Mouse (Mus musculus): ENCODE results near the gene Rapgef4. TPM values are rescaled to one million over a fixed set of nuclear protein-coding genes. Genes with fewer than 3 reads are reported as not detected.
A peak's percentile ranks its signal among the peaks of the same experiment; 100 is the strongest.
"Not testable (repeated sequence)": the region's sequence is repeated elsewhere in the genome, so short reads cannot be mapped to it uniquely, and the experiment has no call there.

The Rapgef4 gene
- polyA plus RNA-seq, 1 experiment from 2014 or later = 2.9 TPM

- Histone ChIP-seq H3K4me3 (no peak overlapping the region), H3K4me1 (replicated peaks) (peaks cover 13% of the 10 kb centered on the region; the same call in 1 of the 2 replicates), H3K27ac (no peak overlapping the region), H3K27me3 (ENCODE audit: insufficient read depth, poor library complexity, severe bottlenecking) (no peaks in the 10 kb centered on the region), H3K36me3 (no peaks in the 10 kb centered on the region), H3K9me3 (no peaks in the 10 kb centered on the region)
- 76% methylated on average over 8 of the region's 8 CpGs for WGBS
- DNase-seq (ENCODE audit: low spot score) = no peak
Measured at GRCm38 (mm10) chr2:72070086-72070485, 89.0 kb downstream of the Rapgef4 start.

- not testable (repeated sequence) for H3K4me3 ChIP-seq; DNase-seq (ENCODE audit: low spot score); H3K27me3 ChIP-seq (ENCODE audit: insufficient read depth, poor library complexity, severe bottlenecking); H3K27ac ChIP-seq; H3K36me3 ChIP-seq; H3K9me3 ChIP-seq
- peaks cover 15% of the 10 kb centered on the region; the same call in 1 of the 2 replicates for H3K4me1 ChIP-seq (replicated peaks)
- 50% methylated on average over 1 of the region's 1 CpGs for WGBS
Measured at GRCm38 (mm10) chr2:72073121-72073520, 92.1 kb downstream of the Rapgef4 start.

- no peaks in the 10 kb centered on the region for H3K27me3 ChIP-seq (ENCODE audit: insufficient read depth, poor library complexity, severe bottlenecking)
- WGBS = 74% methylated on average over 10 of the region's 10 CpGs
- H3K4me3 ChIP-seq = no peak overlapping the region
- no peaks in the 10 kb centered on the region for H3K9me3 ChIP-seq
- 0 out of 2 replicates have a peak, but pooled peaks cover 8% of the 10 kb centered on the region for H3K4me1 ChIP-seq (replicated peaks)
- DNase-seq (ENCODE audit: low spot score) = no peak
- no peaks in the 10 kb centered on the region for H3K36me3 ChIP-seq
- no peak overlapping the region; the same call in 1 of the 2 replicates for H3K27ac ChIP-seq
Measured at GRCm38 (mm10) chr2:72074999-72075561, 94.0 kb downstream of the Rapgef4 start.

GRCm38 (mm10) chr2:72077490-72078139, 96.6 kb downstream of the Rapgef4 start:
- Histone ChIP-seq H3K27ac (no peak overlapping the region), H3K9me3 (no peaks in the 10 kb centered on the region), H3K4me1 (replicated peaks) (0 out of 2 replicates have a peak, but pooled peaks cover 7% of the 10 kb centered on the region), H3K4me3 (no peak overlapping the region), H3K27me3 (ENCODE audit: insufficient read depth, poor library complexity, severe bottlenecking) (no peaks in the 10 kb centered on the region), H3K36me3 (no peaks in the 10 kb centered on the region)
- no peak for DNase-seq (ENCODE audit: low spot score)
- 77% methylated on average over 3 of the region's 3 CpGs for WGBS

GRCm38 (mm10) chr2:72078140-72078521, 97.1 kb downstream of the Rapgef4 start:
- H3K4me3 ChIP-seq = no peak overlapping the region
- WGBS = 88% methylated on average over 6 of the region's 6 CpGs
- DNase-seq (ENCODE audit: low spot score) = no peak
- H3K36me3 ChIP-seq = no peaks in the 10 kb centered on the region
- H3K27me3 ChIP-seq (ENCODE audit: insufficient read depth, poor library complexity, severe bottlenecking) = no peaks in the 10 kb centered on the region
- no peaks in the 10 kb centered on the region for H3K9me3 ChIP-seq
- no peak overlapping the region for H3K27ac ChIP-seq
- 0 out of 2 replicates have a peak, but pooled peaks cover 7% of the 10 kb centered on the region for H3K4me1 ChIP-seq (replicated peaks)

- no peaks in the 10 kb centered on the region for H3K9me3 ChIP-seq
- H3K36me3 ChIP-seq = no peaks in the 10 kb centered on the region
- no peak overlapping the region for H3K4me3 ChIP-seq
- H3K4me1 ChIP-seq (replicated peaks) = 0 out of 2 replicates have a peak, but pooled peaks cover 7% of the 10 kb centered on the region
- WGBS = 82% methylated on average over 8 of the region's 8 CpGs
- no peak overlapping the region for H3K27ac ChIP-seq
- no peaks in the 10 kb centered on the region for H3K27me3 ChIP-seq (ENCODE audit: insufficient read depth, poor library complexity, severe bottlenecking)
- no peak for DNase-seq (ENCODE audit: low spot score)
Measured at GRCm38 (mm10) chr2:72079110-72079509, 98.1 kb downstream of the Rapgef4 start.

- WGBS = 84% methylated on average over 4 of the region's 4 CpGs
Measured at GRCm38 (mm10) chr2:72082846-72083245, 101.8 kb downstream of the Rapgef4 start.

GRCm38 (mm10) chr2:72088886-72089285, 107.8 kb downstream of the Rapgef4 start:
- Histone ChIP-seq H3K4me1 (replicated peaks) (peaks cover 23% of the 10 kb centered on the region), H3K9me3 (no peaks in the 10 kb centered on the region), H3K4me3 (no peak overlapping the region), H3K27me3 (ENCODE audit: insufficient read depth, poor library complexity, severe bottlenecking) (no peaks in the 10 kb centered on the region), H3K27ac (no peak overlapping the region), H3K36me3 (no peaks in the 10 kb centered on the region)
- DNase-seq (ENCODE audit: low spot score) = no peak
- WGBS = 90% methylated on average over 11 of the region's 11 CpGs

More at GRCm38 (mm10) chr2:72082846-72083245, 101.8 kb downstream of the Rapgef4 start:
- H3K9me3 ChIP-seq = no peaks in the 10 kb centered on the region
- H3K4me3 ChIP-seq = no peak overlapping the region
- H3K4me1 ChIP-seq (replicated peaks) = peaks cover 5% of the 10 kb centered on the region
- H3K27ac ChIP-seq = no peak overlapping the region
- H3K27me3 ChIP-seq (ENCODE audit: insufficient read depth, poor library complexity, severe bottlenecking) = no peaks in the 10 kb centered on the region
- H3K36me3 ChIP-seq = no peaks in the 10 kb centered on the region
- no peak for DNase-seq (ENCODE audit: low spot score)

- no peak overlapping the region for H3K4me3 ChIP-seq
- DNase-seq (ENCODE audit: low spot score) = no peak
- no peaks in the 10 kb centered on the region for H3K27me3 ChIP-seq (ENCODE audit: insufficient read depth, poor library complexity, severe bottlenecking)
- H3K27ac ChIP-seq = no peak overlapping the region
- no peaks in the 10 kb centered on the region for H3K36me3 ChIP-seq
- no peaks in the 10 kb centered on the region for H3K9me3 ChIP-seq
- H3K4me1 ChIP-seq (replicated peaks) = peaks cover 23% of the 10 kb centered on the region
- 97% methylated on average over 2 of the region's 2 CpGs for WGBS
Measured at GRCm38 (mm10) chr2:72090061-72090460, 109.0 kb downstream of the Rapgef4 start.

GRCm38 (mm10) chr2:72092046-72092445, 111.0 kb downstream of the Rapgef4 start:
- Histone ChIP-seq H3K27ac (0 out of 2 replicates have a peak overlapping the region, but pooled peaks have one; percentile 16), H3K4me3 (no peak overlapping the region), H3K4me1 (replicated peaks) (peaks cover 23% of the 10 kb centered on the region), H3K36me3 (no peaks in the 10 kb centered on the region), H3K9me3 (no peaks in the 10 kb centered on the region), H3K27me3 (ENCODE audit: insufficient read depth, poor library complexity, severe bottlenecking) (no peaks in the 10 kb centered on the region)
- no peak for DNase-seq (ENCODE audit: low spot score)
- WGBS = 60% methylated on average over 3 of the region's 3 CpGs

GRCm38 (mm10) chr2:72093402-72094037, 112.5 kb downstream of the Rapgef4 start:
- no peak overlapping the region for H3K4me3 ChIP-seq
- WGBS = 76% methylated on average over 20 of the region's 20 CpGs
- no peaks in the 10 kb centered on the region for H3K9me3 ChIP-seq
- peaks cover 18% of the 10 kb centered on the region for H3K4me1 ChIP-seq (replicated peaks)
- no peaks in the 10 kb centered on the region for H3K27me3 ChIP-seq (ENCODE audit: insufficient read depth, poor library complexity, severe bottlenecking)
- no peaks in the 10 kb centered on the region for H3K36me3 ChIP-seq
- DNase-seq (ENCODE audit: low spot score) = no peak
- peak overlapping the region; percentile 45; the same call in 1 of the 2 replicates for H3K27ac ChIP-seq

GRCm38 (mm10) chr2:72094038-72094437, 113.0 kb downstream of the Rapgef4 start:
- H3K36me3 ChIP-seq = no peaks in the 10 kb centered on the region
- H3K4me1 ChIP-seq (replicated peaks) = peaks cover 18% of the 10 kb centered on the region
- H3K27me3 ChIP-seq (ENCODE audit: insufficient read depth, poor library complexity, severe bottlenecking) = no peaks in the 10 kb centered on the region
- H3K27ac ChIP-seq = 0 out of 2 replicates have a peak overlapping the region, but pooled peaks have one; percentile 45
- DNase-seq (ENCODE audit: low spot score) = no peak
- WGBS = 94% methylated on average over 8 of the region's 8 CpGs
- H3K4me3 ChIP-seq = no peak overlapping the region
- H3K9me3 ChIP-seq = no peaks in the 10 kb centered on the region

GRCm38 (mm10) chr2:72094446-72094845, 113.4 kb downstream of the Rapgef4 start:
- Histone ChIP-seq H3K36me3 (no peaks in the 10 kb centered on the region), H3K4me3 (no peak overlapping the region), H3K9me3 (no peaks in the 10 kb centered on the region), H3K27me3 (ENCODE audit: insufficient read depth, poor library complexity, severe bottlenecking) (no peaks in the 10 kb centered on the region), H3K27ac (no peak overlapping the region), H3K4me1 (replicated peaks) (peaks cover 18% of the 10 kb centered on the region)
- WGBS = 89% methylated on average over 7 of the region's 7 CpGs
- DNase-seq (ENCODE audit: low spot score) = no peak
